Mouse (Mus musculus): ENCODE measurements around the gene Klf12. TPM values are rescaled to one million over a fixed set of nuclear protein-coding genes. Genes with fewer than 3 reads are reported as not detected.

Klf12 gene
- polyA plus RNA-seq, 1 experiment from 2014 or later = 15.4 TPM

GRCm38 (mm10) chr14:100147666-100148065, 136.8 kb downstream of the Klf12 start:
- no peaks in the 10 kb centered on the region for H3K36me3 ChIP-seq (ENCODE audit: insufficient read depth)
- no peak overlapping the region for H3K9ac ChIP-seq
- H3K9me3 ChIP-seq (ENCODE audit: low read depth, low read length) = no peaks in the 10 kb centered on the region
- no peak overlapping the region for H3K27ac ChIP-seq (ENCODE audit: low read depth)
- H3K4me2 ChIP-seq = no peak overlapping the region
- H3K4me1 ChIP-seq (ENCODE audit: insufficient read depth) = no peaks in the 10 kb centered on the region
- peak; percentile 64 for DNase-seq
- no peak overlapping the region for H3K4me3 ChIP-seq (ENCODE audit: low read depth, low read length)
- TF ChIP-seq CTCF (IDR thresholded peaks at IDR 0.05; ENCODE audit: low read depth) = no peak
- WGBS = 60% methylated on average over 8 of the region's 8 CpGs
- no peaks in the 10 kb centered on the region for H3K27me3 ChIP-seq (ENCODE audit: insufficient read depth, low read length)
- peak; percentile 84 for ATAC-seq (ENCODE audit: insufficient read depth)

- H3K9ac ChIP-seq = no peak overlapping the region
Observed at GRCm38 (mm10) chr14:100140370-100140769, 144.1 kb downstream of the Klf12 start.

GRCm38 (mm10) chr14:100134304-100134703, 150.2 kb downstream of the Klf12 start:
- no peaks in the 10 kb centered on the region for H3K36me3 ChIP-seq (ENCODE audit: insufficient read depth)
- no peak overlapping the region for H3K4me3 ChIP-seq (ENCODE audit: low read depth, low read length)
- no peak for TF ChIP-seq CTCF (IDR thresholded peaks at IDR 0.05; ENCODE audit: low read depth)
- ATAC-seq (ENCODE audit: insufficient read depth) (no peak), DNase-seq (no peak)
- no peak overlapping the region for H3K27ac ChIP-seq (ENCODE audit: low read depth)
- no peaks in the 10 kb centered on the region for H3K9me3 ChIP-seq (ENCODE audit: low read depth, low read length)
- 48% methylated on average over 9 of the region's 9 CpGs for WGBS
- H3K4me1 ChIP-seq (ENCODE audit: insufficient read depth) = no peaks in the 10 kb centered on the region
- no peaks in the 10 kb centered on the region for H3K27me3 ChIP-seq (ENCODE audit: insufficient read depth, low read length)
- H3K4me2 ChIP-seq = no peak overlapping the region
- no peak overlapping the region for H3K9ac ChIP-seq

More at GRCm38 (mm10) chr14:100140370-100140769, 144.1 kb downstream of the Klf12 start:
- no peak for TF ChIP-seq CTCF (IDR thresholded peaks at IDR 0.05; ENCODE audit: low read depth)
- Histone ChIP-seq H3K27ac (ENCODE audit: low read depth) (no peak overlapping the region), H3K36me3 (ENCODE audit: insufficient read depth) (no peaks in the 10 kb centered on the region; the same call in 1 of the 2 replicates), H3K9me3 (ENCODE audit: low read depth, low read length) (no peaks in the 10 kb centered on the region), H3K4me2 (no peak overlapping the region), H3K27me3 (ENCODE audit: insufficient read depth, low read length) (no peaks in the 10 kb centered on the region), H3K4me1 (ENCODE audit: insufficient read depth) (no peaks in the 10 kb centered on the region), H3K4me3 (ENCODE audit: low read depth, low read length) (no peak overlapping the region)
- WGBS = 91% methylated on average over 1 of the region's 1 CpGs
- ATAC-seq (ENCODE audit: insufficient read depth) = no peak
- no peak for DNase-seq

- Histone ChIP-seq H3K9ac (no peak overlapping the region), H3K27ac (ENCODE audit: low read depth) (no peak overlapping the region), H3K27me3 (ENCODE audit: insufficient read depth, low read length) (no peaks in the 10 kb centered on the region), H3K9me3 (ENCODE audit: low read depth, low read length) (no peaks in the 10 kb centered on the region), H3K4me1 (ENCODE audit: insufficient read depth) (no peaks in the 10 kb centered on the region), H3K36me3 (ENCODE audit: insufficient read depth) (no peaks in the 10 kb centered on the region), H3K4me2 (no peak overlapping the region), H3K4me3 (ENCODE audit: low read depth, low read length) (no peak overlapping the region)
- WGBS = 68% methylated on average over 4 of the region's 4 CpGs
- ATAC-seq (ENCODE audit: insufficient read depth) (no peak), DNase-seq (no peak)
- no peak for TF ChIP-seq CTCF (IDR thresholded peaks at IDR 0.05; ENCODE audit: low read depth)
Observed at GRCm38 (mm10) chr14:100132479-100132878, 152.0 kb downstream of the Klf12 start.

GRCm38 (mm10) chr14:100126126-100126525, 158.4 kb downstream of the Klf12 start:
- no peaks in the 10 kb centered on the region for H3K27me3 ChIP-seq (ENCODE audit: insufficient read depth, low read length)
- no peaks in the 10 kb centered on the region for H3K36me3 ChIP-seq (ENCODE audit: insufficient read depth)
- DNase-seq (no peak), ATAC-seq (ENCODE audit: insufficient read depth) (no peak)
- no peak overlapping the region for H3K9ac ChIP-seq
- no peaks in the 10 kb centered on the region for H3K4me1 ChIP-seq (ENCODE audit: insufficient read depth)
- WGBS = 93% methylated on average over 6 of the region's 6 CpGs
- H3K4me3 ChIP-seq (ENCODE audit: low read depth, low read length) = no peak overlapping the region
- H3K9me3 ChIP-seq (ENCODE audit: low read depth, low read length) = no peaks in the 10 kb centered on the region
- no peak for TF ChIP-seq CTCF (IDR thresholded peaks at IDR 0.05; ENCODE audit: low read depth)
- H3K27ac ChIP-seq (ENCODE audit: low read depth) = no peak overlapping the region
- no peak overlapping the region for H3K4me2 ChIP-seq

GRCm38 (mm10) chr14:100121075-100121474, 163.4 kb downstream of the Klf12 start:
- H3K27me3 ChIP-seq (ENCODE audit: insufficient read depth, low read length) = no peaks in the 10 kb centered on the region
- no peak overlapping the region for H3K9ac ChIP-seq
- no peaks in the 10 kb centered on the region for H3K36me3 ChIP-seq (ENCODE audit: insufficient read depth)
- ATAC-seq (ENCODE audit: insufficient read depth) = no peak
- no peak overlapping the region for H3K4me2 ChIP-seq
- no peaks in the 10 kb centered on the region for H3K4me1 ChIP-seq (ENCODE audit: insufficient read depth)
- TF ChIP-seq CTCF (IDR thresholded peaks at IDR 0.05; ENCODE audit: low read depth) = no peak
- no peaks in the 10 kb centered on the region for H3K9me3 ChIP-seq (ENCODE audit: low read depth, low read length)
- no peak overlapping the region for H3K27ac ChIP-seq (ENCODE audit: low read depth)
- WGBS = 83% methylated on average over 4 of the region's 4 CpGs
- H3K4me3 ChIP-seq (ENCODE audit: low read depth, low read length) = no peak overlapping the region
- peak; percentile 26 for DNase-seq

- no peak overlapping the region for H3K9ac ChIP-seq
- no peak overlapping the region for H3K4me2 ChIP-seq
- no peaks in the 10 kb centered on the region for H3K4me1 ChIP-seq (ENCODE audit: insufficient read depth)
- no peak for DNase-seq
- H3K9me3 ChIP-seq (ENCODE audit: low read depth, low read length) = no peaks in the 10 kb centered on the region
- no peak for TF ChIP-seq CTCF (IDR thresholded peaks at IDR 0.05; ENCODE audit: low read depth)
- no peak for ATAC-seq (ENCODE audit: insufficient read depth)
- no peaks in the 10 kb centered on the region for H3K27me3 ChIP-seq (ENCODE audit: insufficient read depth, low read length)
- H3K4me3 ChIP-seq (ENCODE audit: low read depth, low read length) = no peak overlapping the region
- H3K36me3 ChIP-seq (ENCODE audit: insufficient read depth) = no peaks in the 10 kb centered on the region
- WGBS = 59% methylated on average over 3 of the region's 3 CpGs
- no peak overlapping the region for H3K27ac ChIP-seq (ENCODE audit: low read depth)
Observed at GRCm38 (mm10) chr14:100119866-100120265, 164.6 kb downstream of the Klf12 start.

- Histone ChIP-seq H3K36me3 (ENCODE audit: insufficient read depth) (no peaks in the 10 kb centered on the region), H3K27ac (ENCODE audit: low read depth) (no peak overlapping the region), H3K9ac (no peak overlapping the region), H3K9me3 (ENCODE audit: low read depth, low read length) (no peaks in the 10 kb centered on the region), H3K27me3 (ENCODE audit: insufficient read depth, low read length) (no peaks in the 10 kb centered on the region), H3K4me3 (ENCODE audit: low read depth, low read length) (no peak overlapping the region), H3K4me1 (ENCODE audit: insufficient read depth) (peaks cover 14% of the 10 kb centered on the region; the same call in 1 of the 2 replicates), H3K4me2 (no peak overlapping the region)
- ATAC-seq (ENCODE audit: insufficient read depth) (no peak), DNase-seq (no peak)
- WGBS = 58% methylated on average over 6 of the region's 6 CpGs
- TF ChIP-seq CTCF (IDR thresholded peaks at IDR 0.05; ENCODE audit: low read depth) = no peak
Observed at GRCm38 (mm10) chr14:100113419-100113818, 171.1 kb downstream of the Klf12 start.
